Mouse (Mus musculus): ENCODE data around the gene Thap11.
A peak's percentile ranks its signal among the peaks of the same experiment; 100 is the strongest.

The Thap11 gene

DNA sequence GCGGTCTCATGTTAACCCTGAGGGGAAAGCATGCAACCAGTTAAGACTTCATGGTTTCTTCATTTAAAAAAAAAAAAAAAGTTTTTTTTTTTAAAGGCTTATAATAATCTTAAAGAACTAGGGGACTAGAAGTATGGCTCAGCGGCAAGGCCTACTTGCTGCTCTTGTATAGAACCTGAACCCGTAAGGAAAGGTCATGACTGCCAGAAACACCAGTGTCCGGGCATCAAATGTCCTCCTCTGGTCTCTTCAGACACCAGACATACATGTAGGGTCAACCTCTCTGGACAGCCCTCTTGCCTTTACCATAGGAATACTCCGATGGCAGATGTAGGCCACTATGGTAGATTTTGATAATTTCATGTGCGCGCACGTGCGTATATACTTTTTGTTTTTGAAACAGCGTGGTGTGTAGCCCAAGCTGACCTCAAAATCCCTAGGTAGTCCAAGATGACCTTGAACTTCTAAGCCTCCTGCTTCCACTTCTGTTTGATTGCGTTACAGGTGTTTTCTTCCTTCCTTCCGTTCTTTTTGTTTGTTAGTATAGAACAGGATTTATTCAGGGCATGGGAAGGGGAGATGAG, 2.7 kb upstream of the Thap11 start:
- no peak for DNase-seq

DNA sequence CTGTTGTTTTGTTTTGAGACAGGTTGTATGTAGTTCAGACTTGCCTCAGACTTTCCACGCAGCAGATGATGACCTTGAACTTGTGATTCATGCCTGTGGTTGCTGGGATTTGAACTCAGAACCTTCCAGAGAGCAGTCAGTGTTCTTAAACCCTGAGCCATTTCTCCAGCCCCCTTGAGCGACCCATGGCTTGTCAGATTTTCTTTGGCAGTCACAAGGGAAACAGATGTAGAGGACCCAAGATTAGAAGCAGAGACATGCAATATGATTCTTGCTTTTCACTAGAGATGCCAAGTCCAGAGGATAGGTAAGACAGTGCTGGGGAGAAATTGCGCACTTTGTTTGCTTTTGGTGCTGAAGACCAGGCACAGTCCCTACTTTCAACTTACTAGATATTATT, 1.8 kb upstream of the Thap11 start, which contains the start of gene Cenpt:
Gene Cenpt (minus strand): TSS at position 101 of the 400 bp plus-strand sequence.
- no peak for DNase-seq

GRCm38 (mm10) chr8:105854303-105854702, 629 bp upstream of the Thap11 start:
- DNase-seq: no peak

GRCm38 (mm10) chr8:105855248-105856167, 576 bp downstream of the Thap11 start:
- DNase-seq: peak in 1 of 2 experiments; percentile 72

- DNase-seq: no peak
Measured at GRCm38 (mm10) chr8:105856168-105856835, 1.4 kb downstream of the Thap11 start.

DNA sequence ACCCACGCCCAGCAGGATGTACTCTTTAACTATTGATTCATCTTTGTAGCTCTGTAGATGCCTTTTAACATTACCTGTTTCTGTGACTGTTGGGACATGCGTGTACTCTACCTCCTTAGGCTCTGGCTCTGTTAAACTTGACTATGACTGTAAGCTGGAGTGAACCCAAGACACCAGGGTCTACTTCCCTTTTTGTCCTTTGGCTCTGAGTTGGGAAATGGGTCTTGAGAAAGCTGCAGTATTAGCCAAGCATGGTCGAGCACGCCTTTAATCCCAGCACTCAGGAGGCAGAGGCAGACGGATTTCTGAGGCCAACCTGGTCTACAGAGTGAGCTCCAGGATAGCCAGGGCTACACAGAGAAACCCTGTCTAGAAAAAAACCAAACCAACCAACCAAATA, 3.6 kb downstream of the Thap11 start:
- peak in 1 of 2 experiments; percentile 32 for DNase-seq

DNA sequence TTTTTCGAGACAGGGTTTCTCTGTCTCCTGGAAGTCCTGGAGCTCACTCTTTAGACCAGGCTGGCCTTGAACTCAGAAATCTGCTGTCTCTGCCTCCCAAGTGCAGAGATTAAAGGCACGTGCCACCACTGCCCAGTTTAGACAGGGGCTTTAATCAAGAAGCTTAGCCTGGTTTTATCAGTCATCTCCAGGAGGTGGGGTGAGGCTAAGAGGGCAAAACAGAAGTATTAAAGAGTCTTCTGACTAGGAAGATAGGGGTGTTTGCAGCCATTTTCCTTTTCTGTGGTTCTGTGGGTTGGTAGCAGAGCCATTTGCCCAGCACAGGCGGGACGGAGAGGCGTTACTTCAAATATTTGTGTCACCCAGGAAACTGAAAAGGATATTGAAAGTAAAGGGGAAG, 4.4 kb downstream of the Thap11 start:
- DNase-seq: no peak

- peak; percentile 96 to 99 for DNase-seq
Measured at GRCm38 (mm10) chr8:105860143-105860981, 5.4 kb downstream of the Thap11 start, which contains the start of gene Nutf2. Gene Nutf2, plus strand, starts transcription at chr8:105860580.

- peak in 1 of 2 experiments; percentile 27 for DNase-seq
Measured at GRCm38 (mm10) chr8:105861951-105862350, 7.0 kb downstream of the Thap11 start.

GRCm38 (mm10) chr8:105866364-105867029, 11.6 kb downstream of the Thap11 start:
- peak in 1 of 2 experiments; percentile 16 for DNase-seq

DNA sequence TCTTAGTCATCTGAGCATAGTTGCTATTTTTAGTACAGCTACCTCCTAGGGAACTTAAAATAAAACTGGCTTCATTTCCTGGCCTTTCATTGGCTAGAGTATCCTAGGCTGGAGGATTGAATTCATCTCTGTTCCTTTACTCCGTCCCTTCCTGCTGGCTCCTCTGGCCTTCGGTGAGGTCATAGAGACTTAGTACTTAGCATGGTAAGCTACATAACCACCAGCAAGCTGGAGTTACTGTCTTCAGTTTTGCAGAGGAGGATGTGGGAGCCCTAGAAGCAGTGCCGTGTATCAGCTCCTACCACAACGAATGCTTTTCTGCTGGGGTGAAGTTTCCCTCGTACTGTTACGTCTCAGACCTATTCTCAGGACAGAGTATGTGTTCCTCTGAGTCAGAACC, 19.4 kb downstream of the Thap11 start:
- DNase-seq: no peak

DNA sequence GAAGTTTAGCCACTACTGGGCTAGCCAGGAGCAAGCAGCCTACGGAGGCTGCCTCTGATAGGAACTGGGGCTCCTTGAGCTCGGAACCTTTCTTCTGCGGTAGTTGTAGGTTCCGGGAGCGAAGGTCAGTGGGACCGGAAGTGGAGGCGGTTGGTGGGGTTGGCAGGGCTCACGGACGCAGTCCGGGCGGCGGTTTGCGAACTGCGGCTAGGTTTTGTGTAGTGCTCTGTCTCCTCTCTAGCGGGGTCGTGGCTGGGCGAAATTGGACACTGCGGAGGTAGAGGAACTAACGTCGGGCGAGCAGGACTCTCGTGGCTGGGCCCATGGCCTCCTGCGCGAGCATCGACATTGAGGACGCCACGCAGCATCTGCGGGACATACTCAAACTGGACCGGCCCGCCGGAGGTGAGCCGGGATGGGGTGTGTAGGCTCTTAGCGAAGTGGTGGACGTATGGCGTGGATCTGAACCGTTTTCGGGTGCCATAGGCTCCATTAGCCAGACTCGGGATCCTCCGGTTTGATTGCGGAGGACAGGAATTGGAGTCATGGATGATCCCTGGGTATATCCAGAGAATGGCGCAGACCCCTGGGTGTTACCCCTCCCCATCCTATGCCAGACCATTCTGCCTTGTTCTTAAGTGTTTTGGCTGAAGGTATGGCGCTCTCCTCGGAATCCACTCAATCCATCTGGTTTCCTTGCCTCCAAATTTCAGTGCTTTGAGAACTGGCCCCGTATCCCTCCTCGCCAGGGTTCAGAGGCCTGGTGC, 26.0 kb downstream of the Thap11 start, which contains the start of gene Edc4:
Gene Edc4 (plus strand): TSS at position 128 of the 767 bp plus-strand sequence.
- peak; percentile 89 to 94 for DNase-seq

DNA sequence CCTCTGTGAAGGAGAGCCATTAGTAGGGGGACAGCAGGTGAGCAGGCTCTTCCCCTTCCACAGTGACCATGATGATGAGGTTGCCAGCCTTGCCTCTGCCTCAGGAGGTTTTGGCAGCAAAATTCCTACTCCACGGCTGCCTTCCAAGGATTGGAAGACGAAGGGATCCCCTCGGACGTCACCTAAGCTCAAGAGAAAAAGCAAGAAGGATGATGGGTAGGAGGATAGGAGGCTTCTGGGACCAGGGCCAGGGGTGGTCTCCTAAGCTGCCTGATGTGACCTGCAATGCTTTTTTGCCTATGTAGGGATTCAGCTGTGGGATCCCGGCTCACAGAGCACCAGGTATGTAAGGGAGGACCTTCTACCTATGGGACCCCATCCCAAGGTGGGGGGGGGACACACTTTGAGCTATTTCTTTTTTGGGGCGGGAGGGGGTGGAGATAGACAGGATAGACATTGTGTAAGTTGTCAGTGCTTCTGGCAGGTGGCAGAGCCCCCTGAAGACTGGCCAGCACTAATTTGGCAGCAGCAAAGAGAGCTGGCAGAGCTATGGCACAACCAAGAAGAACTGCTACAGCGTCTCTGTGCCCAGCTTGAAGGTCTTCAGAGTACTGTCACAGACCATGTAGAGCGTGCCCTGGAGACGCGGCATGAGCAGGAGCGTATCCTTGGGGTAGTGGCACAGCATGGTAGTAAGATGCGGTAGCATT, 35.0 kb downstream of the Thap11 start:
- no peak for DNase-seq

- DNase-seq: no peak
Measured at GRCm38 (mm10) chr8:105890870-105891269, 35.9 kb downstream of the Thap11 start.

DNA sequence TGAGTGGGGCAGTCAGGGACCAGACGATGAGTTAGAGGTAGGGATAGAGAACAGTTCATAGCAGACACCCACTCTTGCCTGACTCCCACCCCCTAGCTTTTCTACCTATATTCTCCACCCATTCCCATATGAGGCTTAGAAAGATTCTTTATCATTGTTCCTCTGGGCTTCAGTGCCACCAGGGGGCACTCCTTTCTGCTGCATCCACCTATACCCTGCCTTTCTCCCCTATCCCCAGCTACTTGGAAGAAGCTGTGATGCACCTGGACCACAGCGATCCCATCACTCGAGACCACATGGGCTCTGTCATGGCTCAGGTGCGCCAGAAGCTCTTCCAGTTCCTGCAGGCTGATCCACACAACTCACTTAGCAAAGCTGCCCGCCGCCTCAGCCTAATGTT, 37.5 kb downstream of the Thap11 start:
- peak in 1 of 2 experiments; percentile 13 for DNase-seq

DNA sequence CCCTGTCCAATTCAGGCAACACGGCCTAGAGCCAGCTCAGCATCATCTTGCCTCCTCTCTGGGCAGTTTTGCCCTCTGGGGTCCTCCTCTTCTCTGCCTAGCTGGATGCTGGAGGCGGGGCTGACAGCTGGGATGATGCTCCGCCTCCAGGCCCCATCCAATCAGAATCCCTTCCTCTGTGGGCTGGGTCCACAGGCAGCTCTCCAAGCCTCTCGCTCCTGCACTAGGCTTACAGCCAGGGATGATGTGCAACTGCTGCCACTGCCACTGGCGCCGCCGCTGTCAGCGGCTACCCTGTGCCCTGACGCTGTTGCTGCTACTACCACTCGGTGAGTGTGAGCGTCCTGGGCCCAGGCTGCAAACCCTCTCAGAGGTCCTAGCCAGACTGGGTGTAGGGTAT, 38.4 kb downstream of the Thap11 start, which contains the start of gene Nrn1l:
Gene Nrn1l (plus strand): TSS at position 229 of the 400 bp plus-strand sequence.
- peak; percentile 84 to 89 for DNase-seq

GRCm38 (mm10) chr8:105897801-105898480, 43.0 kb downstream of the Thap11 start:
- no peak for DNase-seq

DNA sequence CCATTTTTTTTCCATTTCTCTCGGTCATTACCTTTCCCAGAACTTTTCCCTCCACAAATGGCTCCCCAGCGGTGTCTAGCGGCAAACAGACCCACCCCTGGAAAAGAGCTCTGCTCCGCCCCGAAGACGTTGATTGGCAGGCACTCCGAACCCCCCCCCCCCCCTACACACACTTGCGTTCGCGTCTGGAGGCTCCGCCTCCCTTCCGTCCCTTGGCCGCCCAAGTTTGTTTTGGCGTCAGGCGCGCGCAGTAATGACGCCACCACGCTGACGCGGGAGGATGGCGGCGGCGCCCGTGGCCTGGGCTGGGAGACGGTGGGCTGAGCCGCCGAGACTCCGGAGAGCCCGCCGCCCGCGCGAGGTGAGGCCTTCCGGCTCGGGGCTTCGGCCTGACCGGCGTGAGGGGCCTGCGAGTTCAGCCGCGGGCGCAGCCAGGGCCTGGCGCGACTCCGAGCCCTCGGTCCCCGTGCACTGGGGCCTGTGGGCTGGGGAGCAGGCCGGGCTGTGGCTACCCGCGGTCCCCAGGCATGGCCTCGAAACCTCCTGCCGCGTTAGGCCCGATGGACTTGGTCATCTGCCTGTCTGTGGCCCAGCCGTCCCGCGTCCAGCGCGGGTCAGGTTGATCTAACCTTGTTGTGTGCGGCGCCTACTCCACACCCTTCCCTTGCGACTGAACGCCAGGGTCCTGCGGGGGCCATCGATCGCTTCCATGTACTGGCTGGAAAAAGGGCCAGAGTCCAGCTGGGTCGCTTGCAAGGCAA, 45.4 kb downstream of the Thap11 start, which contains the start of gene Pskh1:
Gene Pskh1 (plus strand): TSS at position 262 of the 761 bp plus-strand sequence.
- peak; percentile 95 to 96 for DNase-seq
